Mouse (Mus musculus): Measurements from ENCODE around the gene Kcnh1.

DNA sequence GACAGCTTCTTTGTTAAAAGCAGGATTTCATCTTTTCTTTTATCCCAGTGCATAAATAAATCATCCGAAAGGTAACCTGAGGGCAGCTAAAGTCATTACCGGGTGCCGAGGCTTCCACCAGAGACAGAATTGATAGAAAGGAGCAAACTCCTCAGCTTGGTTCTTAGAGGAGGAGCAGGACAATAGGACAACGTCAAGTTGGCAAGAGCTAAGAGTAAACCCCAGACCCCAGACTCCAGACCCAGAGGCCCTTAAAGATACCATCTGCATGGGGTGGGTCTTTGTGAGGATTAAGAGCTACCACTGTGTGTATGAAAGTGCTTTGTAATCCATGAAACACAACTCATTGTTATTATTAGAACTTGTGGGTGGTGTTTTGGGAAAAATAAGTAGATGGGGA lies 121.9 kb downstream of the Kcnh1 start:
- no peak for TF ChIP-seq CTCF (IDR thresholded peaks at IDR 0.05; ENCODE audit: extremely low read depth, insufficient read depth, insufficient read length, insufficient replicate concordance)
- TF ChIP-seq POLR2A (IDR thresholded peaks at IDR 0.05; ENCODE audit: low read depth, low read length) = no peak
